Mouse (Mus musculus) hindbrain, embryonic 10.5 days (tissue): ENCODE measurements around the gene Sdcbp2. TPM values are rescaled to one million over a fixed set of nuclear protein-coding genes. Genes with fewer than 3 reads are reported as not detected.

Source experiments
- DNase-seq: peaks from one replicate; pipeline ENCODE4 v3.0.0-alpha.2; 2017; ENCODE audit warnings: low spot score
- H3K27ac ChIP-seq: fragments of 300-500 bp; sonication (generic); 2 replicates; pipeline ENCODE4 v1.5.1; 2016; ENCODE audit warnings: mild to moderate bottlenecking, moderate library complexity
- H3K27me3 ChIP-seq: fragments of 300-500 bp; sonication (generic); 2 replicates; pipeline ENCODE4 v1.6.1; 2016; ENCODE audit warnings: mild to moderate bottlenecking; ENCODE audit not compliant: poor library complexity, insufficient read depth, severe bottlenecking
- H3K36me3 ChIP-seq: fragments of 300-500 bp; sonication (generic); 2 replicates; pipeline ENCODE4 v1.6.1; 2016; ENCODE audit warnings: mild to moderate bottlenecking, moderate library complexity
- H3K4me1 ChIP-seq: fragments of 300-500 bp; sonication (generic); replicated peaks from 2 replicates; pipeline ENCODE4 v1.6.1; 2016; ENCODE audit warnings: mild to moderate bottlenecking
- H3K4me3 ChIP-seq: fragments of 300-500 bp; sonication (generic); 2 replicates; pipeline ENCODE4 v1.5.1; 2016; ENCODE audit warnings: mild to moderate bottlenecking, moderate library complexity
- H3K9me3 ChIP-seq: fragments of 300-500 bp; sonication (generic); 2 replicates; pipeline ENCODE4 v1.6.1; 2016; ENCODE audit warnings: mild to moderate bottlenecking, moderate library complexity
- WGBS: fragments of 180-500 bp; shearing (Covaris S2); methylation state at CpG from one replicate; pipeline ENCODE4 v1.1.7; 2016; 5-methylcytosine and 5-hydroxymethylcytosine counted together
- polyA plus RNA-seq: library from polyadenylated mRNA; unstranded; fragments of >200 nt; fragmentation: Nextera tagmentation; extraction: Ambion mirVana; gene quantifications from 2 replicates; pipeline ENCODE4 v1.2.1, GENCODE M21; 2016

Gene Sdcbp2
- polyA plus RNA-seq, 1 experiment from 2014 or later: 0.97 TPM

DNA sequence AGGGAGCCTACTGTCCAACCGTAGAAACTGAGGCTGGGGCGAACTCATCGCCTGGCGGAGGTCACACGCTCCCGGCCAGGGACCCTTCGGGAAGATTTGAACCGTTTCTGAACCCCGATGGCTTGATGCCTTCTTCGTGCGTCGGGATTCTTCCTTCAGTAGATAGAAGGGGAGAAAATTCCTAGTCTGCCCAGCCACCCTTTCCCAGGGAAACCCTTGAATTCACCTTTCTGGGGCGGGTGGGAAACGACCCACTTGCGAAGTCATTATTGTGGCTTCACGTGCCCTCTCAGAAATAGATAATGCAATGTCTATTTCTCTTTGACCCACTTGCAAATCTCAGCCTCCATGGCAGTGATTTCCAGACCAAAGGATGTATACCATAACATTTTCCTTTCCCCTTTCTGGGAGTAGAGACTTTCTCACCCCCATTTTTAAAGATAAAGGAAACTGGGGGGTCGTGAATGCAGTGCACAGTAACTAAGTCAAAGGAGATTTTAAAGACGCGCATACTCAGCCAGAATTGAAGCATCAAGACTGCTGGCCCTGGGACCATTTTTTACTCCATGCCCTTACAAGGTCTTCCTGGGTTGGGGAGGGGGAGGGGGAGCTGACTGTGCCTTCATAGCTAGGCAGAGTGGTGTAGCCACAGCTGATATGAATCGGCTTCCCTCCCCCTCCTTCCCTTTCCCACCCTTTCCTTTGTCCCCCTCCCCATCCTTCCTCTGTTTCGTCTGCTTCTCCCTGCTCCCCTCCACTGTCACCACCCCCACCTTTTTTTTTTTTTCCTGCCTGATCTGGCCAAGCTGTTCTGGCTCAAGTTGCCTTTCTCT, 29.1 kb upstream of the Sdcbp2 start:
- no peaks in the 10 kb centered on the region for H3K27me3 ChIP-seq
- no peaks in the 10 kb centered on the region for H3K9me3 ChIP-seq
- H3K36me3 ChIP-seq: peaks cover 42% of the 10 kb centered on the region
- H3K27ac ChIP-seq: peak overlapping the region; percentile 97
- peaks cover 33% of the 10 kb centered on the region for H3K4me1 ChIP-seq
- peak overlapping the region; percentile 99 for H3K4me3 ChIP-seq
- DNase-seq: peak; percentile 61
- 2% methylated on average over 21 of the region's 21 CpGs for WGBS

DNA sequence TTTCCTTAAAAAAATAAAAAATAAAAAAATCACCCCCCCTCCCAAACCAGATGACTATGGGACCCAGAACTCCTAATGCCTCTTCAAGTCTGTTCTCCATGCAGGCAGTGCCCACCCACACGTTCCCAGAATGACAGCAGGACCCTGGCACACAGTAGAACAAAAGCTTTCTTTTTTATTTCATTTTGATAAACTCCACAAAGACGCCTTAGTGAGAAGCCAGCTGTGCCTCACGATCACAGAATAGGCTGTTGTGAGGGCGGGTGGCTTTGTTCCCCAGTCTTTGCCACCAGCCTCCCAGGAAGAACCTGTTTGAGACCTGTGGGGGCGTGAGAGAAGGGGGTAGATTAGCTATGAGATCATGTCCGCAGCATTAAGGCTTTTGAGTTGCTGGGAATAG, 27.7 kb upstream of the Sdcbp2 start:
- Histone ChIP-seq H3K36me3 (peaks cover 56% of the 10 kb centered on the region), H3K27me3 (no peaks in the 10 kb centered on the region), H3K4me3 (peak overlapping the region; percentile 99; the same call in 1 of the 2 replicates)

DNA sequence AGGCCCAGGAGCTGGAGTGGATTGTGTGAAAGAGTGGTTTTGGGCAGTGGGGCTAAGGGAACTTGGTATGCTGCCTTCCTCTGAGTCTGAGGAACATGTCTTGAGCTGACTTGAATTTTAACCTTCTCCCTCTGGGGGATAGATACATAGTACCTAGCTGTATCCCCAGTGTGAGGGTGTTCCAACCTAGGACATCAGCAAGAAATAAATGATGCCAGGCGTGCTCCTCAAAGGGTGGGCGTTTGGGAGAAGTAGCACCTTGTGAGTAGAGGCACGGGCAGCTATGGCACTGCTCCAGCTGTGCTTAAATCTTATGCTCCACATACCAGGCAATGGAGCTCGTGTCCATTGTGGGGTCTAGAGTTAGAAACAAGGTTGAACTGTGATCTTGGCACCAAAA, 25.9 kb upstream of the Sdcbp2 start:
- Histone ChIP-seq H3K4me1 (peaks cover 30% of the 10 kb centered on the region), H3K27me3 (no peaks in the 10 kb centered on the region), H3K27ac (no peak overlapping the region), H3K36me3 (peaks cover 75% of the 10 kb centered on the region), H3K9me3 (no peaks in the 10 kb centered on the region), H3K4me3 (no peak overlapping the region)
- WGBS: 90% methylated on average over 4 of the region's 4 CpGs
- DNase-seq: no peak

More for the DNA sequence above, 27.7 kb upstream of the Sdcbp2 start:
- Histone ChIP-seq H3K27ac (peak overlapping the region; percentile 40; the same call in 1 of the 2 replicates), H3K4me1 (peaks cover 33% of the 10 kb centered on the region), H3K9me3 (no peaks in the 10 kb centered on the region)
- DNase-seq: no peak
- WGBS: 66% methylated on average over 6 of the region's 6 CpGs

DNA sequence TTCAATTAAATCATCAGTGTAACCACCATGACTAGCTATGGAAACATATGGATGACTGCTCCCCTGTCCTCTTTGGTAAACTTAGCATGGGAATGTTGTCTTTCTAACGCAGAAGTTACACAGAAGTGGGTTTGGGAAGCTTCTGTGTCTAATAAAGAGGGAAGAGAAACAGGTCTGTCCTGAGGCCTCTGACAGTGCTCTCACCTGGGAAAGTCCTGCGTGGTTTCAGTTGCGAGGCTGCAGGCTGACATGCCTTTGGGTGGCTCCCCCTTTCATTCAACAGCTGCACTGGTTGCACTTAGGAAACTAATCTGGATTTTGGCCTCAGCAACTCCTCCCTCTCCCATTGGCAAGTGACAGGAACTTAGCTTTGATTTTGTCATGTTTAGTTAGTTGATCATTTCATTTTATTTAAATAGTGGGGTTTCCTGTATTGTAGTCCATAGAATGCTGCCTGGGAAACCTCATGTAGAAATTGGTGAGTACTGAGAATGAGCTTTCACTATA, 22.8 kb upstream of the Sdcbp2 start:
- Histone ChIP-seq H3K9me3 (no peaks in the 10 kb centered on the region), H3K36me3 (peaks cover 99% of the 10 kb centered on the region), H3K27me3 (no peaks in the 10 kb centered on the region), H3K4me1 (peaks cover 11% of the 10 kb centered on the region), H3K4me3 (no peak overlapping the region), H3K27ac (no peak overlapping the region)
- DNase-seq: no peak
- WGBS: 91% methylated on average over 3 of the region's 3 CpGs

DNA sequence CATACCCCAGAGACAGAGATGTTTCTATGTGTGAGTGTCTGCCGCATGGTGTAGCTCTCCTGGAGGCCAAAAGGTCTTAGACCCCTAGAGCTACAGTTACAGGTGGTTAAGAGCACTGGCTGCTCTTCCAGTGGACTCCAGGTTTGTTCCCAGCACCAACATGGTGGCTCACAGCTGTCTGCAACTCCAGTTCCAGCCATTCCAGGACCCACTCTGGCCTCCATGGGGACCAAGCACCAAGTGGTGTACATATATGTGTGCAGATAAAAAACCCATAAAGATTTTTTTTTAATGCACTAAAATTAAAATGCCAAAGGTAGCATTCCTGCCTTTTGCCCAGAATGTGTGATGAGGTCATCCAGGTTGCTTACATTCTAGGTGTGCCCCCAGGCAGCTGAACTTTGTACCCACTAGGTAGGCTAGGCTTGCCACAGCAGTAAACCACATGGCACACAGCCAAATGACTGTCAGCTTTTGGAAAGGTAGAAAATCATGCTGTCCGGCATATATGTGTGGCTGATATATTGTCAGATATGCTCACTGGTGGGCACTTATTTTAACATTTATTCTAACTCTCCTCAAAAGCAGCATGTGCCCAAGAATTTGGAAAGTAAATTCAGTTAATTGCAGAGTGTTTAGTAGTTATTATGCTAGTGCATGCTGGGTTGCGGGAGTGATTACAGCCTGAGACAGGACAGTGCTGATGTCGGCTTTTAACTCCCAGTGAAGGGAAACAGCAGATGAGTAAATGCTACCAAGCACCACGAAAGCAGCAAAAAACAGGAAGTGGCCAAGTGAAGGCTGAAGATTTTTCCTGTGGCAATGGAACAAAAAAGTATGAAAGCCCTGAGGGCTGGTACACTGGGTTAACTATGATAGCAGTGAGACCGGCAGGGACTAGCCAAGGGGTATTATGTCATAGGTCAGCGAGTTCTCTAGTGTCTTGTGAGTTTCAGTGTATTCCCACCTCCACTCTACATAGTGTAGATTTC, 9.2 kb upstream of the Sdcbp2 start:
- no peak overlapping the region for H3K4me3 ChIP-seq
- 91% methylated on average over 7 of the region's 7 CpGs for WGBS
- H3K27me3 ChIP-seq: no peaks in the 10 kb centered on the region
- H3K27ac ChIP-seq: no peak overlapping the region
- H3K9me3 ChIP-seq: no peaks in the 10 kb centered on the region
- no peak for DNase-seq
- H3K36me3 ChIP-seq: peaks cover 69% of the 10 kb centered on the region
- no peaks in the 10 kb centered on the region for H3K4me1 ChIP-seq

DNA sequence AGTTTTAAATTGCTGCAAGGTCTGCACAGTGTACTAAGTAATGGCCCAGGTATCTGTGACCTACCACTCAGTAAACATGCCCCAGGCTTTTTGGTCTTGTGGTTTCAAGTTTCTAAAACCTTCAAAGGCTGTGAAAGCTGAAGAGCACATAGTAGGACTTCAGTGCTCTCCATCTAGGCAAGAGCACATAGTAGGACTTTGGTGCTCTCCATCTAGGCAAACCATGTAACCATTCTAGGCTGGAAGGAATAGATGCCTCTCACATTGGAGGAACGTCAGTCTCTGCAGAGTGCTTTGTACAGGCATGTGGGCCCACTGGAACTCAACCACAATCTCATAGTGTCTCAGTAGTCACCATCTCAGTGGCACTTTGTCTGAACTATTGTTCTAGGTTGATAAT, 8.4 kb upstream of the Sdcbp2 start:
- 85% methylated on average over 1 of the region's 1 CpGs for WGBS
- Histone ChIP-seq H3K9me3 (no peaks in the 10 kb centered on the region), H3K27ac (no peak overlapping the region), H3K27me3 (no peaks in the 10 kb centered on the region), H3K36me3 (peaks cover 61% of the 10 kb centered on the region), H3K4me1 (no peaks in the 10 kb centered on the region), H3K4me3 (no peak overlapping the region)
- no peak for DNase-seq

DNA sequence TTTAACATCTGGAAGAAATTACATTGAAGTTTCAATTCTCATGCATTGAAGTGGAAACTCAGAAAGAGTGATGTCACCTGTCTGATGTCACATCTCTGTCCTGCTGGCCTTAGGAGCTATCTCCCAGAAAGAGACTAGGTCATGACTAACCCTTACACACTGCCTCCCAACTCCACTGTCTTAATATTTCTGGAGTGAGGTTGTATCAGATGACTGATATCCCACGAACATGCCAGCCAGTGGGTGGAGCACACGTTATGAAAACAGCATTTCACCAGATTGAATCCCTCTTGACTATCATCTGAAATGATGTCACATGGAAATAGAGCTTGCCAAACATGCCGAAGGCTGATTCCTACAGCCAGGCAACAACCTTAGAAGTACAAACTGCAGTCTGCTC, 7.4 kb upstream of the Sdcbp2 start:
- DNase-seq: no peak
- peaks cover 51% of the 10 kb centered on the region for H3K36me3 ChIP-seq
- no peaks in the 10 kb centered on the region for H3K4me1 ChIP-seq
- no peak overlapping the region for H3K4me3 ChIP-seq
- H3K9me3 ChIP-seq: no peaks in the 10 kb centered on the region
- no peaks in the 10 kb centered on the region for H3K27me3 ChIP-seq
- whole genome bisulfite sequencing: 88% methylated on average over 3 of the region's 3 CpGs
- H3K27ac ChIP-seq: no peak overlapping the region

DNA sequence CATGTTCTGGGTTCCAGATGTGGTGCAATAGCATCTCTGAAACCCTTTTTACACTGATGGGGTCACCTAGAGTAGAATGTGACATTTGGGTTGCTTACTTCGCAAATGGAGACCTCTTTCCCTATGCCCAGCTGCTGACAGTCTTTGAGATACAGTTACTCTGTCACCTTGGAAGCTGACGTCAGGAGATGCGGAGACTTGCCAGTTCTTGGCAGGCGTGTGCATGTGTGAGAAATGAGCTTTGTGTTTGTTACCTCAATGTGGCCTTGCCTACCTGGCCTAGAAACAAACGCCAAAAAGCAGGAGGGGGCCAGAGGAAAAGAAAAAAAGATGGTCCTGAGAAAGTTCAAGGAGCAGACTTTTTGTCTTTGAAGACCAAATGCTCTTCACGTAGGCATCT, 5.6 kb upstream of the Sdcbp2 start:
- Histone ChIP-seq H3K4me1 (no peaks in the 10 kb centered on the region), H3K9me3 (no peaks in the 10 kb centered on the region), H3K4me3 (no peak overlapping the region), H3K27ac (no peak overlapping the region), H3K36me3 (peaks cover 32% of the 10 kb centered on the region), H3K27me3 (no peaks in the 10 kb centered on the region)
- DNase-seq: no peak
- WGBS: 82% methylated on average over 6 of the region's 6 CpGs

DNA sequence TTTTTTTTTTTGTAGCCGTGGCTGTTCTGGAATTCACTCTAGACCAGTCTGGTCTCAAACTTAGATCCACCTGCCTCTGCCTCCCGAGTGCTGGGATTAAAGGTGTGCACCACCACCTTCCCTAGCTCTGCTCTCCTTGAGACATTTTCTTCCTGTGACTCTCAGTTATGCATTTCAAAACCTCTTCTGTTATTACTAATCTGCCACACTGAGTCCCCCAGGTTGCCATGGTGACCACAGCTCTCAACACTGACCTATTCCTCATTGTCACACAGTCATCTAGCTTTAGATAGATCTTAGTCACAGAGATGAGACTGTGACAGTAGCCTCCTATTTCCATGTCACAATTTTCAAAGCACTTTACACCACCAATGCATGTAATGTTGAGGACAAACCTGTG, 3.0 kb upstream of the Sdcbp2 start:
- DNase-seq: no peak
- Histone ChIP-seq H3K4me3 (no peak overlapping the region), H3K9me3 (no peaks in the 10 kb centered on the region), H3K4me1 (no peaks in the 10 kb centered on the region), H3K36me3 (peaks cover 6% of the 10 kb centered on the region), H3K27me3 (no peaks in the 10 kb centered on the region; the same call in 1 of the 2 replicates), H3K27ac (no peak overlapping the region)
- WGBS: 96% methylated on average over 2 of the region's 2 CpGs

DNA sequence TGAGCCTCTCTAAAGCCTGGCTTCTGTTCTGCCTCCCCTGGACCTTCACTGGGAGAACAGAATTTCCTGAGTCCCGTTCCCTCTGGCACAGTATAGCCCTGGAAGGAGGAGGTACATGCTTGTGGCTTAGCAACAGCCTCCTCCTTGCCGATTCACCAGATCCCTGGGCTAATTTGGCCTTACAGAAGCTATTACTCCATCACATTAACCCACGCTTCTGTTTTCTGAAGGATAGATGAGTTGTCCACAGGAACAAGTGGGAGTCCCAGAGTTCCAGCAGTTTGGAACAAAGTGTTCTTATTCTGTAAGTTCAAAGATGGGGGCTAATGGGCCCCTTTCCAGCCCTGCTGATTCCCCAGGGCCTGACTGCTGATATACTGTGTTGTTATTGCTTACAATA, 1.2 kb downstream of the Sdcbp2 start:
- Histone ChIP-seq H3K4me3 (no peak overlapping the region), H3K9me3 (no peaks in the 10 kb centered on the region), H3K27ac (no peak overlapping the region), H3K27me3 (peaks cover 11% of the 10 kb centered on the region; the same call in 1 of the 2 replicates), H3K36me3 (no peaks in the 10 kb centered on the region), H3K4me1 (peaks cover 16% of the 10 kb centered on the region)
- no peak for DNase-seq
- WGBS: 77% methylated on average over 3 of the region's 3 CpGs

DNA sequence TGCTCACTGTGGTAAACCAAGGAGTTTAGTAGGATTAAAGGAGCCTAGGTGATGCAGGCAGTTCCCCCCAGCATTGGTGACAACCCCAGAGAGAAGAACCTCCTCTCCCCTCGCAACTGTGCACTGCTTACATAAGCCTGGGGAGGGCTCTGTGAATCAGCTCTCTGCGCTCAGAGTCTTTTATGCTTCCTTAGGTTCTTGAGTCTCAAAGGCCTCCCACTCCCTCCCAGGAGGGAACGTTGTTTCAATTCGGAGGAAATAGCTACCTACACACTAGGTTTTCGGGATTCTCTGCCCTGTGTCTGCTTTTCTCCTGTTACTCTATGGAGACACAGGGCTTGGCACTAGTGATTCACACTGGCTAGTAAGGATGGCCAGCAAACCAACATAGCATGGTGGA, 2.2 kb downstream of the Sdcbp2 start:
- WGBS: 57% methylated on average over 5 of the region's 5 CpGs
- Histone ChIP-seq H3K4me1 (peaks cover 16% of the 10 kb centered on the region), H3K27me3 (peaks cover 11% of the 10 kb centered on the region; the same call in 1 of the 2 replicates), H3K9me3 (no peaks in the 10 kb centered on the region), H3K36me3 (no peaks in the 10 kb centered on the region), H3K4me3 (no peak overlapping the region), H3K27ac (no peak overlapping the region)
- DNase-seq: no peak

DNA sequence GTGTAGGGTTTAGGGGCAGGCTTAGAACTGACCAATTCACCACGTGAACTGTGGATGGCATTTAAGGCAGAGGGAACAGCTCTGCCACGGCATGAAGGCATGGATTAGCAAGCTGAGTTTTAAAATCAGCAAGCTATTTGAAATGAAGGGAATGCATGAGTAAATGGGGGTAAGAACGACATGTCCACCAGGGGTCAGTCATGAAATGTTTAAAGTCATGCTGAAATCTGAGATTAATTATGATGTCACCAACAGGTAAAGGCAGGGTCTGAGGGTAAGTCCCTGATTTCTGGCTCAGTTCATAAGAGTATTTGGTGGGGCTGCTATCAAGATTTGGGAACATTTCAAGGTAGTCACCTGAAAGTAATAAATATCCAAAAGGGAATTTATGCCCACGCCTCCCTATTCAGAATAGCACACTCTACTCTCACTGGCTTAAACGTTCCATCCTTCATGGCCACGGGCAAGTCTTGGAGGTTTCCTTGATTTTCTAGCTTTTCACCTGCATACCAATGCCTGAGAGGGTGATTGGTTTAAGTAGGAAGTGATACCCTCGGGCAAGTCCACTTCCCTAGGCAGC, 2.8 kb downstream of the Sdcbp2 start:
- H3K4me3 ChIP-seq: peak overlapping the region; percentile 57
- H3K27ac ChIP-seq: peak overlapping the region; percentile 86
- H3K27me3 ChIP-seq: peaks cover 11% of the 10 kb centered on the region; the same call in 1 of the 2 replicates
- H3K4me1 ChIP-seq: peaks cover 16% of the 10 kb centered on the region
- H3K36me3 ChIP-seq: no peaks in the 10 kb centered on the region
- DNase-seq: peak; percentile 25
- H3K9me3 ChIP-seq: no peaks in the 10 kb centered on the region
- WGBS: 24% methylated on average over 7 of the region's 7 CpGs
